Mouse (Mus musculus) MEL (cell line): ENCODE measurements around the gene Tab2. TPM values are rescaled to one million over a fixed set of nuclear protein-coding genes. Genes with fewer than 3 reads are reported as not detected.

Experiments used
- DNase-seq: peaks from one replicate; pipeline ENCODE4 v3.0.0; 2011; ENCODE audit warnings: low read depth, low spot score
- H3K27ac ChIP-seq: 2 replicates; pipeline ENCODE4 v1.5.1; 2012; ENCODE audit warnings: low read depth, mild to moderate bottlenecking, control low read depth, low read length, moderate library complexity; ENCODE audit not compliant: control insufficient read depth
- H3K27me3 ChIP-seq, 2 experiments: fragments of 150-350 bp in 1 of 2; sonication (generic) in 1 of 2; 2 replicates each; pipeline ENCODE4 v1.6.1; 2012; ENCODE audit warnings: low read length in 2 of 2, mild to moderate bottlenecking in 2 of 2, improper control_type of control experiment in 1 of 2, moderate library complexity in 1 of 2; ENCODE audit not compliant: insufficient read depth in 2 of 2, control insufficient read depth in 1 of 2
- H3K36me3 ChIP-seq, 2 experiments: 2 replicates each; pipeline ENCODE4 v1.6.1; 2012 to 2014; ENCODE audit warnings: low read length in 2 of 2, improper control_type of control experiment in 1 of 2, inconsistent platforms in 1 of 2, mild to moderate bottlenecking in 1 of 2; ENCODE audit not compliant: insufficient read depth in 2 of 2, control insufficient read depth in 1 of 2
- H3K4me1 ChIP-seq, 2 experiments: fragments of 150-350 bp in 1 of 2; sonication (generic) in 1 of 2; 2 replicates each; pipeline ENCODE4 v1.6.1; 2012; ENCODE audit warnings: low read length in 2 of 2, improper control_type of control experiment in 1 of 2, mild to moderate bottlenecking in 1 of 2; ENCODE audit not compliant: insufficient read depth in 2 of 2, control insufficient read depth in 1 of 2
- H3K4me3 ChIP-seq, 2 experiments: fragments of 150-350 bp in 1 of 2; sonication (generic) in 1 of 2; 2 replicates each; pipeline ENCODE4 v1.5.1; 2012; ENCODE audit warnings: low read depth in 2 of 2, low read length in 2 of 2, mild to moderate bottlenecking in 2 of 2, moderate library complexity in 2 of 2, control low read depth in 1 of 2, improper control_type of control experiment in 1 of 2; ENCODE audit not compliant: control insufficient read depth in 1 of 2, insufficient read depth in 1 of 2
- H3K79me2 ChIP-seq: 2 replicates; pipeline ENCODE4 v1.6.1; 2012; ENCODE audit warnings: mild to moderate bottlenecking, low read length, moderate library complexity; ENCODE audit not compliant: control insufficient read depth, poor library complexity, insufficient read depth
- H3K9ac ChIP-seq: 2 replicates; pipeline ENCODE4 v1.6.1; 2012; ENCODE audit warnings: low read depth, mild to moderate bottlenecking, control low read depth, low read length, moderate library complexity; ENCODE audit not compliant: control insufficient read depth, poor library complexity, severe bottlenecking
- H3K9me3 ChIP-seq: fragments of 150-350 bp; sonication (generic); replicated peaks from 2 replicates; pipeline ENCODE4 v1.6.1; 2012; ENCODE audit warnings: mild to moderate bottlenecking, low read length, improper control_type of control experiment, moderate library complexity; ENCODE audit not compliant: insufficient read depth
- CHD1 ChIP-seq: IDR thresholded peaks from 2 replicates; pipeline ENCODE4 v1.6.1; 2012; ENCODE audit warnings: low read depth, mild to moderate bottlenecking, inconsistent platforms, low read length, improper control_type of control experiment
- CHD2 ChIP-seq: IDR thresholded peaks from 2 replicates; pipeline ENCODE4 v1.6.1; 2011; ENCODE audit warnings: low read length, improper control_type of control experiment
- EP300 ChIP-seq, 2 experiments: IDR thresholded peaks; 2 replicates each; pipeline ENCODE4 v1.6.1; 2011; ENCODE audit warnings: improper control_type of control experiment in 2 of 2, low read length in 2 of 2, low read depth in 1 of 2, mild to moderate bottlenecking in 1 of 2
- GATA1 ChIP-seq: IDR thresholded peaks from 2 replicates; pipeline ENCODE4 v1.6.1; 2011; ENCODE audit warnings: low read depth, low read length, improper control_type of control experiment
- HCFC1 ChIP-seq: IDR thresholded peaks from 2 replicates; pipeline ENCODE4 v1.6.1; 2012; ENCODE audit warnings: low read depth, mild to moderate bottlenecking, inconsistent platforms, low read length, improper control_type of control experiment, moderate library complexity
- KAT2A ChIP-seq: conservative IDR thresholded peaks from 2 replicates; pipeline ENCODE4 v1.6.1; 2012; ENCODE audit warnings: low read depth, low read length, improper control_type of control experiment, inconsistent platforms
- MAFK ChIP-seq: IDR thresholded peaks from 2 replicates; pipeline ENCODE4 v1.6.1; 2011; ENCODE audit warnings: low read depth, mild to moderate bottlenecking, low read length, improper control_type of control experiment, borderline replicate concordance
- MAX ChIP-seq: IDR thresholded peaks from 2 replicates; pipeline ENCODE4 v1.6.1; 2011; ENCODE audit warnings: low read length, improper control_type of control experiment
- MAZ ChIP-seq: IDR thresholded peaks from 2 replicates; pipeline ENCODE4 v1.6.1; 2012; ENCODE audit warnings: low read depth, mild to moderate bottlenecking, inconsistent platforms, low read length, improper control_type of control experiment
- MXI1 ChIP-seq: IDR thresholded peaks from 2 replicates; pipeline ENCODE4 v1.6.1; 2011; ENCODE audit warnings: mild to moderate bottlenecking, low read depth, low read length, improper control_type of control experiment
- MYB ChIP-seq: IDR thresholded peaks from 2 replicates; pipeline ENCODE4 v1.6.1; 2011; ENCODE audit warnings: mild to moderate bottlenecking, low read depth, low read length, improper control_type of control experiment
- MYC ChIP-seq: IDR thresholded peaks from 2 replicates; pipeline ENCODE4 v1.6.1; 2011; ENCODE audit warnings: low read depth, mild to moderate bottlenecking, low read length, improper control_type of control experiment, moderate library complexity
- NRF1 ChIP-seq: IDR thresholded peaks from 2 replicates; pipeline ENCODE4 v1.6.1; 2014; ENCODE audit warnings: low read depth, mild to moderate bottlenecking, inconsistent platforms, low read length, improper control_type of control experiment, moderate library complexity; ENCODE audit not compliant: poor library complexity, insufficient read depth, severe bottlenecking
- POLR2AphosphoS5 ChIP-seq: IDR thresholded peaks from 2 replicates; pipeline ENCODE4 v1.6.1; 2012; ENCODE audit warnings: low read depth, borderline replicate concordance, mild to moderate bottlenecking, inconsistent platforms, low read length, moderate library complexity, mixed read lengths
- RCOR1 ChIP-seq: IDR thresholded peaks from 2 replicates; pipeline ENCODE4 v1.6.1; 2012; ENCODE audit warnings: low read depth, mild to moderate bottlenecking, inconsistent platforms, low read length, improper control_type of control experiment
- TBP ChIP-seq: IDR thresholded peaks from 2 replicates; pipeline ENCODE4 v1.8.0; 2011; ENCODE audit warnings: low read depth, low read length, improper control_type of control experiment
- TCF12 ChIP-seq: IDR thresholded peaks from 2 replicates; pipeline ENCODE4 v1.6.1; 2014; ENCODE audit warnings: low read depth, mild to moderate bottlenecking, inconsistent platforms, low read length, improper control_type of control experiment, moderate library complexity
- UBTF ChIP-seq: IDR thresholded peaks from 2 replicates; pipeline ENCODE4 v1.6.1; 2012; ENCODE audit warnings: low read depth, mild to moderate bottlenecking, inconsistent platforms, low read length, improper control_type of control experiment, moderate library complexity, borderline replicate concordance; ENCODE audit not compliant: insufficient read depth
- USF1 ChIP-seq: IDR thresholded peaks from 2 replicates; pipeline ENCODE4 v1.6.1; 2014; ENCODE audit warnings: low read depth, mild to moderate bottlenecking, inconsistent platforms, low read length, improper control_type of control experiment, moderate library complexity
- USF2 ChIP-seq, 2 experiments: IDR thresholded peaks; 2 replicates each; pipeline ENCODE4 v1.6.1; 2011 to 2012; ENCODE audit warnings: improper control_type of control experiment in 2 of 2, low read length in 2 of 2, borderline replicate concordance in 1 of 2, inconsistent platforms in 1 of 2, low read depth in 1 of 2, mild to moderate bottlenecking in 1 of 2; ENCODE audit not compliant: insufficient read depth in 1 of 2
- ZC3H11A ChIP-seq: IDR thresholded peaks from 2 replicates; pipeline ENCODE4 v1.6.1; 2012; ENCODE audit warnings: low read depth, mild to moderate bottlenecking, inconsistent platforms, low read length, improper control_type of control experiment
- ZNF384 ChIP-seq: IDR thresholded peaks from 2 replicates; pipeline ENCODE4 v1.6.1; 2012; ENCODE audit warnings: low read depth, mild to moderate bottlenecking, inconsistent platforms, low read length, improper control_type of control experiment
- polyA plus RNA-seq, 2 experiments: library from polyadenylated mRNA; stranded (reverse) in 1 of 2; unstranded in 1 of 2; fragments of >175 nt in 1 of 2; fragments of >200 nt in 1 of 2; gene quantifications; 2 replicates each; pipeline versions ENCODE4 v1.2.1 to v1.2.4; 2012; ENCODE audit warnings: low replicate concordance in 2 of 2, low read depth in 1 of 2; ENCODE audit not compliant: insufficient read length in 2 of 2, insufficient read depth in 1 of 2, missing spikeins in 1 of 2
- total RNA-seq: library from RNA; depleted of rRNA; stranded (reverse); fragments of 300-350 nt; gene quantifications from 2 replicates; pipeline ENCODE4 v1.2.3, GENCODE M21; 2012

Tab2 gene
- total and polyA plus RNA-seq, 3 experiments, result 21.6 to 101 (median 70.5) TPM

- Histone ChIP-seq H3K4me1 (no peaks in the 10 kb centered on the region; a peak in 1 of 4 replicates), H3K4me3 (no peak overlapping the region), H3K27me3 (no peaks in the 10 kb centered on the region), H3K9ac (no peak overlapping the region), H3K79me2 (no peaks in the 10 kb centered on the region), H3K9me3 (no peaks in the 10 kb centered on the region), H3K36me3 (no peaks in the 10 kb centered on the region), H3K27ac (no peak overlapping the region)
- TF ChIP-seq EP300 (IDR thresholded peaks at IDR 0.05; ENCODE audit: low read depth in 1 of 2, low read length in 2 of 2), result no peak
- TF ChIP-seq TBP, result no peak
- no peak for TF ChIP-seq HCFC1
- no peak for TF ChIP-seq MAZ
- no peak for TF ChIP-seq CHD2
- no peak for TF ChIP-seq ZNF384
- no peak for TF ChIP-seq MAFK
- no peak for TF ChIP-seq NRF1
- no peak for TF ChIP-seq POLR2AphosphoS5
- DNase-seq, result no peak
Observed at GRCm38 (mm10) chr10:7869746-7870145, 86.3 kb downstream of the Tab2 start.

GRCm38 (mm10) chr10:7867666-7868030 lies 88.4 kb downstream of the Tab2 start:
- Histone ChIP-seq H3K79me2 (no peaks in the 10 kb centered on the region), H3K9ac (no peak overlapping the region), H3K4me3 (no peak overlapping the region), H3K36me3 (no peaks in the 10 kb centered on the region), H3K4me1 (no peaks in the 10 kb centered on the region), H3K9me3 (no peaks in the 10 kb centered on the region), H3K27me3 (no peaks in the 10 kb centered on the region), H3K27ac (no peak overlapping the region)
- TF ChIP-seq USF1 (no peak), MXI1 (no peak), EP300 (IDR thresholded peaks at IDR 0.05; ENCODE audit: low read depth in 1 of 2, low read length in 2 of 2) (no peak), MYC (no peak), KAT2A (no peak), ZNF384 (no peak), CHD1 (no peak), RCOR1 (no peak), UBTF (no peak), GATA1 (no peak), NRF1 (no peak), TBP (no peak), ZC3H11A (no peak), TCF12 (no peak), MYB (no peak), MAX (no peak), USF2 (IDR thresholded peaks at IDR 0.05; ENCODE audit: borderline replicate concordance in 1 of 2, insufficient read depth in 1 of 2, low read depth in 1 of 2, low read length in 2 of 2) (no peak)
- DNase-seq, result no peak
